Mouse (Mus musculus): ENCODE data around the gene Zfp978. TPM values are rescaled to one million over a fixed set of nuclear protein-coding genes. Genes with fewer than 3 reads are reported as not detected.
"Not testable (repeated sequence)": the region's sequence is repeated elsewhere in the genome, so short reads cannot be mapped to it uniquely, and the experiment has no call there.

Zfp978 gene
- polyA plus RNA-seq, 1 experiment from 2014 or later = not detected

- H3K36me3 ChIP-seq (ENCODE audit: control insufficient read depth, insufficient read depth); H3K4me1 ChIP-seq (replicated peaks; ENCODE audit: control insufficient read depth, insufficient read depth, low read length); H3K27ac ChIP-seq (ENCODE audit: low read length); H3K4me3 ChIP-seq (replicated peaks; ENCODE audit: low read length); ATAC-seq; H3K4me2 ChIP-seq (ENCODE audit: low read length); H3K27me3 ChIP-seq (replicated peaks; ENCODE audit: control insufficient read depth, insufficient read depth, low read length); H3K9ac ChIP-seq (replicated peaks; ENCODE audit: low read depth, low read length): not testable (repeated sequence)
- 88% methylated on average over 3 of the region's 3 CpGs for WGBS
- H3K9me3 ChIP-seq (ENCODE audit: control insufficient read depth, low read length) = peaks cover 47% of the 10 kb centered on the region
Observed at GRCm38 (mm10) chr4:147340876-147341275, 20.2 kb upstream of the Zfp978 start.

DNA sequence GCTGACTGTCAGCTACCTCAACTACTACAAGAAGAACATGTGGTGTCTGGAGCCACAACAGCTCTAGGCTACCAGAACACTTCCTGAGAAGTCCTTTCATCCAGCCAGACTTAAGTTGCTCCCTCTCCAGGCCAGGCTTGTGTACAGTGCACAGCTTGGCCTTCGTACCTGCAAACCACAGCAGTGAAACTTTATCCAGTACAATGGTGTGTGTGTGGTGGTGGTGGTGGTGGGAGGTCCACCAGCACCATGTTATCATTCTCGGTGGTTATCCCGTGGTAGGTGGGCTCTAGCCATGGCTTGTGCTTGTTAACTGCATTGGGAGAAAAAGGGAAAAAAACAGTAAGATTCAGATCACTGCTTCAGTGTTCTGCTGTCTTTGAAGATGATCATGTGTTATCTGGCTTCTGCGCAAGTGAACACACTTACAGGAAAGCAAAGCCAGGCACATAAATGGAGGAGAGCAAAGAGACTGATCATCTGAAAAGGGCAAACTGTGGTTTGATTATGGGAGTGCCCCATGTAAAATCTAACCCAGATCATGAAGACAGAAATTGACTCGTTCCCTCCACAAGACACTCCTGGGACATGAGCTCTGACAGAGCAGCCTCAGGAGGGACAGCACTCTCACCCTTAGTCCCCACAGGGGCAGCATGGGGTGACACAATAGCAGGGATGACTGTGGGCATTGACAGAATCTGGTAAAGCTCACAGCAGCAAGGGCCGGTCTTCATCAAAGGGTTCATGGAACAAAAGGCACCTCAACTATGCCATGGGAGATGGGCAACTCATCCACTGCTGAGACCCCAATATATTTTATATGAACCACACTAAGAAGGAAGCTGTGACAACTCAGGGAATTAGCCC, 17.8 kb upstream of the Zfp978 start:
- H3K27me3 ChIP-seq (replicated peaks; ENCODE audit: control insufficient read depth, insufficient read depth, low read length); H3K4me1 ChIP-seq (replicated peaks; ENCODE audit: control insufficient read depth, insufficient read depth, low read length); H3K4me3 ChIP-seq (replicated peaks; ENCODE audit: low read length); H3K36me3 ChIP-seq (ENCODE audit: control insufficient read depth, insufficient read depth); H3K9ac ChIP-seq (replicated peaks; ENCODE audit: low read depth, low read length); H3K4me2 ChIP-seq (ENCODE audit: low read length); H3K27ac ChIP-seq (ENCODE audit: low read length); ATAC-seq: not testable (repeated sequence)
- peaks cover 36% of the 10 kb centered on the region for H3K9me3 ChIP-seq (ENCODE audit: control insufficient read depth, low read length)
- 81% methylated on average over 6 of the region's 6 CpGs for WGBS

- not testable (repeated sequence) for H3K4me3 ChIP-seq (replicated peaks; ENCODE audit: low read length); H3K36me3 ChIP-seq (ENCODE audit: control insufficient read depth, insufficient read depth); H3K4me1 ChIP-seq (replicated peaks; ENCODE audit: control insufficient read depth, insufficient read depth, low read length); H3K27me3 ChIP-seq (replicated peaks; ENCODE audit: control insufficient read depth, insufficient read depth, low read length); H3K4me2 ChIP-seq (ENCODE audit: low read length); H3K9ac ChIP-seq (replicated peaks; ENCODE audit: low read depth, low read length); ATAC-seq; H3K27ac ChIP-seq (ENCODE audit: low read length)
- WGBS = 92% methylated on average over 2 of the region's 2 CpGs
- peaks cover 39% of the 10 kb centered on the region for H3K9me3 ChIP-seq (ENCODE audit: control insufficient read depth, low read length)
Observed at GRCm38 (mm10) chr4:147345061-147345554, 16.0 kb upstream of the Zfp978 start.

DNA sequence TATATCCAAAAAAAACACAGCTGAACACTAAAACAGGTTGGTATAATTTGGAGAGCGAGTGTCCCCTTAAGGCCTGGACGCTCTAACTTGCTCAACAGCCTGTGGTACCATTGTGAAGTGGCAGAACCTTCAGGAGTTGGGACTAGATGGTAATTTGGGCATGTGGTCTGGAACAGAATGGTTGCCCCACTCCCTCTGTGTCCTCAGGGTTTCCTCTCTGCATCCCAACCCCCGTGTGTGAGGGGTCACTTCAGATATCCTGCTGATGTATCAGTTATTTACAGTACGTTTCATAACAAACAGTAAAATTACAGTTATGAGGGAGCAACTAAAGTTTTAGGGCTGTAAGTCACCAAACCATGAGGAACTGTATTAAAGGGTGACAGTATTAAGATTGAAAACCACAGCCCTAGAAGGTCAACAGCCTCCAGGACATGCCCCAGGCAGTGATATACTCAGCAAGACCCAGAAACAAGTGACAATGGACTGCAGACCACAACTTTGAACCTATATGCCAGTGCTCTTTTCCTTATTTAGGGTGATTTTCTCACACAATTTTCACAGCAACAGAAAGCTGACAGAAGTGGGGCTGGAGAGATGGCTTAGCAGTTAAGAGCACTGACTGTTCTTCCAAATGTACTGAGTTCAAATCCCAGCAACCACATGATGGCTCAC, 14.6 kb upstream of the Zfp978 start:
- H3K9ac ChIP-seq (replicated peaks; ENCODE audit: low read depth, low read length); H3K4me3 ChIP-seq (replicated peaks; ENCODE audit: low read length); H3K4me1 ChIP-seq (replicated peaks; ENCODE audit: control insufficient read depth, insufficient read depth, low read length); H3K4me2 ChIP-seq (ENCODE audit: low read length); H3K27me3 ChIP-seq (replicated peaks; ENCODE audit: control insufficient read depth, insufficient read depth, low read length); H3K27ac ChIP-seq (ENCODE audit: low read length); H3K36me3 ChIP-seq (ENCODE audit: control insufficient read depth, insufficient read depth); ATAC-seq: not testable (repeated sequence)
- 67% methylated on average over 4 of the region's 4 CpGs for WGBS
- peaks cover 46% of the 10 kb centered on the region for H3K9me3 ChIP-seq (ENCODE audit: control insufficient read depth, low read length)

GRCm38 (mm10) chr4:147347300-147347699, 13.8 kb upstream of the Zfp978 start:
- not testable (repeated sequence) for H3K27ac ChIP-seq (ENCODE audit: low read length); H3K36me3 ChIP-seq (ENCODE audit: control insufficient read depth, insufficient read depth); H3K9ac ChIP-seq (replicated peaks; ENCODE audit: low read depth, low read length); H3K4me2 ChIP-seq (ENCODE audit: low read length); H3K4me1 ChIP-seq (replicated peaks; ENCODE audit: control insufficient read depth, insufficient read depth, low read length); ATAC-seq; H3K4me3 ChIP-seq (replicated peaks; ENCODE audit: low read length); H3K27me3 ChIP-seq (replicated peaks; ENCODE audit: control insufficient read depth, insufficient read depth, low read length)
- WGBS = 61% methylated on average over 4 of the region's 4 CpGs
- peaks cover 46% of the 10 kb centered on the region for H3K9me3 ChIP-seq (ENCODE audit: control insufficient read depth, low read length)

- H3K9me3 ChIP-seq (ENCODE audit: control insufficient read depth, low read length) = peaks cover 46% of the 10 kb centered on the region
Observed at GRCm38 (mm10) chr4:147347880-147348279, 13.2 kb upstream of the Zfp978 start.

DNA sequence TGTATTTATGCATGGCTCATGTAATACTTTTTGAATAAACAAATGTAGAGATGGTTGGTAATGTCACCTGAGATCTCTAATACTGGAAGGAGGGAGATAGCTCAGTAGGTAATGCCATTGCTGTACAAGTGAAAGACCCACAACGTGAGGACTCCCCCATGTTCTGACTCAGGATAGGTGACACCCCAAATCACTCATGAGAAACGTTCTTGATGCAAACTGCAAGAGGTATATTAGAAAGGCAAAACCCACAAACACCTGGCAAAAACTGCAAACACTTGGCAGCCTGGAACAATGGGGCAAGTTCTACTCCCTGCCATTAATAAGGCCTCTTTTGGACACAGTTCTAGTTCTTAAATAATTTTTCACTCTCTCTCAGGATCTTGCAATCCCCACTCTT, 12.7 kb upstream of the Zfp978 start:
- peaks cover 42% of the 10 kb centered on the region for H3K9me3 ChIP-seq (ENCODE audit: control insufficient read depth, low read length)
- 77% methylated on average over 2 of the region's 2 CpGs for WGBS
- not testable (repeated sequence) for ATAC-seq

More at GRCm38 (mm10) chr4:147347880-147348279, 13.2 kb upstream of the Zfp978 start:
- WGBS = 63% methylated on average over 1 of the region's 3 CpGs
- not testable (repeated sequence) for H3K36me3 ChIP-seq (ENCODE audit: control insufficient read depth, insufficient read depth); H3K9ac ChIP-seq (replicated peaks; ENCODE audit: low read depth, low read length); H3K4me2 ChIP-seq (ENCODE audit: low read length); H3K4me3 ChIP-seq (replicated peaks; ENCODE audit: low read length); ATAC-seq; H3K27me3 ChIP-seq (replicated peaks; ENCODE audit: control insufficient read depth, insufficient read depth, low read length); H3K4me1 ChIP-seq (replicated peaks; ENCODE audit: control insufficient read depth, insufficient read depth, low read length); H3K27ac ChIP-seq (ENCODE audit: low read length)

DNA sequence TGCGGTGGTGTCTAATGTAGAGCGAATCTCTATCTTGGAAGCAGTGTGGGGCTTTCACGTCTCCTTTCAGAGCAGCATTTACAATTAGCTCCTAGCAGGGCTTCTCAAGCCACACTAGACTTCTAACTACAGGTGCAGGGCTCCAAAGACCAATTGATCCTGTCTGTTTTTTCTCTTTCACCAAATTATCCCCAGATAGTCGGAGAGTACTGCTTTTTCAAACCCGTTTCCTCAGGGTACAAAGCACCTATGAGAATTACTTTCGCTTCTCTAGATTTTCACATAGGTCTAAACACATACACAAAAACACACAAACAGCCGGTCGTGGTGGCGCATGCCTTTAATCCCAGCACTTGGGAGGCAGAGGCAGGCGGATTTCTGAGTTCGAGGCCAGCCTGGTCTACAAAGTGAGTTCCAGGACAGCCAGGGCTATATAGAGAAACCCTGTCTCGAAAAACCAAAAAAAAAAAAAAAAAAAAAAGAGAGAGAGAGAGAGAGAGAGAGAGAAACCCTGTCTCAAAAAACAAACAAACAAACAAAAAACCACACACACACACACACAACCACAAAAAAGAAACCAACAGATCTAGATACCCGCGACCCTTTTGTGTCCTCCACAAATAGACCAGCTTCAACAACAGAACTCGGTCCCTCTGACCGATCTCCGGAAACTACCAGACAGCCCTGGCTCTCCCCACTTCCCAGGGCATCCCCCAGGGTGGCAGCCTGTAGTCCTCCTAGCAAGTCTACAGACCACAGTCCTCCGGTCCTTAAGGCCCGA, 12.0 kb upstream of the Zfp978 start:
- ATAC-seq; H3K4me1 ChIP-seq (replicated peaks; ENCODE audit: control insufficient read depth, insufficient read depth, low read length); H3K27ac ChIP-seq (ENCODE audit: low read length); H3K4me3 ChIP-seq (replicated peaks; ENCODE audit: low read length); H3K4me2 ChIP-seq (ENCODE audit: low read length); H3K27me3 ChIP-seq (replicated peaks; ENCODE audit: control insufficient read depth, insufficient read depth, low read length); H3K9ac ChIP-seq (replicated peaks; ENCODE audit: low read depth, low read length); H3K36me3 ChIP-seq (ENCODE audit: control insufficient read depth, insufficient read depth): not testable (repeated sequence)
- 92% methylated on average over 18 of the region's 19 CpGs for WGBS
- H3K9me3 ChIP-seq (ENCODE audit: control insufficient read depth, low read length) = peaks cover 38% of the 10 kb centered on the region

More for the DNA sequence above, 12.7 kb upstream of the Zfp978 start:
- not testable (repeated sequence) for H3K9ac ChIP-seq (replicated peaks; ENCODE audit: low read depth, low read length); H3K4me3 ChIP-seq (replicated peaks; ENCODE audit: low read length); H3K4me2 ChIP-seq (ENCODE audit: low read length); H3K36me3 ChIP-seq (ENCODE audit: control insufficient read depth, insufficient read depth); H3K4me1 ChIP-seq (replicated peaks; ENCODE audit: control insufficient read depth, insufficient read depth, low read length); H3K27ac ChIP-seq (ENCODE audit: low read length); H3K27me3 ChIP-seq (replicated peaks; ENCODE audit: control insufficient read depth, insufficient read depth, low read length)
